Mouse (Mus musculus): ENCODE measurements around the gene Hfm1.

GRCm38 (mm10) chr5:106956467-106956866 lies 30.3 kb upstream of the Hfm1 start:
- TF ChIP-seq CTCF (IDR thresholded peaks at IDR 0.05; ENCODE audit: low read depth): no peak
- no peak for TF ChIP-seq EP300 (IDR thresholded peaks at IDR 0.05; ENCODE audit: low read depth)

Data from liver, embryonic 14.5 days (tissue).